Mouse (Mus musculus) CH12.LX (cell line): ENCODE data around the gene Cox4i2. TPM values are rescaled to one million over a fixed set of nuclear protein-coding genes. Genes with fewer than 3 reads are reported as not detected.

ENCODE experiments used
- DNase-seq: peaks from one replicate; pipeline ENCODE4 v3.0.0-alpha.2; 2013; ENCODE audit errors: extremely low read depth
- H3K27ac ChIP-seq: 2 replicates; pipeline ENCODE4 v1.5.1; 2012; ENCODE audit warnings: low read depth, mild to moderate bottlenecking, control low read depth, moderate library complexity; ENCODE audit not compliant: insufficient read depth
- H3K27me3 ChIP-seq: replicated peaks from 2 replicates; pipeline ENCODE3; 2012; ENCODE audit warnings: inconsistent platforms
- H3K36me3 ChIP-seq, 2 experiments: replicated peaks in 1 of 2; 2 replicates each; pipeline versions ENCODE3 to v1.6.1; 2012; ENCODE audit warnings: inconsistent platforms in 1 of 2, low read length in 1 of 2, mild to moderate bottlenecking in 1 of 2, mixed read lengths in 1 of 2, moderate library complexity in 1 of 2; ENCODE audit not compliant: control insufficient read depth in 1 of 2, insufficient read depth in 1 of 2
- H3K4me1 ChIP-seq, 2 experiments: 2 replicates each; pipeline ENCODE4 v1.6.1; 2012; ENCODE audit warnings: inconsistent platforms in 1 of 2, moderate library complexity in 1 of 2; ENCODE audit not compliant: insufficient read depth in 2 of 2, control insufficient read depth in 1 of 2
- H3K4me2 ChIP-seq: 2 replicates; pipeline ENCODE4 v1.6.1; 2012; ENCODE audit warnings: low read depth, mild to moderate bottlenecking, control low read depth; ENCODE audit not compliant: poor library complexity, insufficient read depth, severe bottlenecking
- H3K4me3 ChIP-seq, 3 experiments: fragments of 150-350 bp in 1 of 3; sonication (generic) in 1 of 3; replicated peaks in 1 of 3; 2 replicates each; pipeline versions ENCODE3 to v1.5.1; 2011 to 2012; ENCODE audit warnings: low read depth in 2 of 3, low read length in 2 of 3, mild to moderate bottlenecking in 2 of 3, moderate library complexity in 2 of 3, control low read depth in 1 of 3, improper control_type of control experiment in 1 of 3, inconsistent platforms in 1 of 3, mixed read lengths in 1 of 3; ENCODE audit not compliant: poor library complexity in 1 of 3
- H3K79me2 ChIP-seq: replicated peaks from 2 replicates; pipeline ENCODE4 v1.6.1; 2012; ENCODE audit warnings: mild to moderate bottlenecking, moderate library complexity; ENCODE audit not compliant: control insufficient read depth, poor library complexity, insufficient read depth, severe bottlenecking; ENCODE audit errors: extremely low read depth
- H3K9ac ChIP-seq: 2 replicates; pipeline ENCODE4 v1.6.1; 2012; ENCODE audit warnings: low read depth, mild to moderate bottlenecking, control low read depth, moderate library complexity; ENCODE audit not compliant: insufficient read depth
- H3K9me3 ChIP-seq: replicated peaks from 2 replicates; pipeline ENCODE3; 2012; ENCODE audit warnings: low read length, inconsistent platforms, mixed read lengths
- BHLHE40 ChIP-seq: IDR thresholded peaks from 2 replicates; pipeline ENCODE4 v1.6.1; 2011; ENCODE audit warnings: mild to moderate bottlenecking, low read depth, low read length, improper control_type of control experiment
- CHD1 ChIP-seq: IDR thresholded peaks from 2 replicates; pipeline ENCODE4 v1.6.1; 2012; ENCODE audit warnings: low read depth, low read length, improper control_type of control experiment, inconsistent platforms
- CHD2 ChIP-seq: IDR thresholded peaks from 2 replicates; pipeline ENCODE4 v1.6.1; 2011; ENCODE audit warnings: low read length, improper control_type of control experiment
- CTCF ChIP-seq, 2 experiments: IDR thresholded peaks in 1 of 2; conservative IDR thresholded peaks in 1 of 2; 2 replicates each; pipeline ENCODE4 v1.5.1; 2011 to 2012; ENCODE audit warnings: low read depth in 2 of 2, low read length in 2 of 2, improper control_type of control experiment in 1 of 2, inconsistent platforms in 1 of 2, mild to moderate bottlenecking in 1 of 2, moderate library complexity in 1 of 2
- E2F4 ChIP-seq: IDR thresholded peaks from 2 replicates; pipeline ENCODE4 v1.6.1; 2011; ENCODE audit warnings: low read depth, low read length, improper control_type of control experiment; ENCODE audit not compliant: insufficient replicate concordance
- ELF1 ChIP-seq: IDR thresholded peaks from 2 replicates; pipeline ENCODE4 v1.6.1; 2014; ENCODE audit warnings: low read depth, mild to moderate bottlenecking, inconsistent platforms, low read length, improper control_type of control experiment
- EP300 ChIP-seq: IDR thresholded peaks from 2 replicates; pipeline ENCODE4 v1.6.1; 2011; ENCODE audit warnings: low read length, improper control_type of control experiment
- ETS1 ChIP-seq: conservative IDR thresholded peaks from 2 replicates; pipeline ENCODE4 v1.6.1; 2012; ENCODE audit warnings: low read depth, mild to moderate bottlenecking, inconsistent platforms, low read length, improper control_type of control experiment, moderate library complexity
- GABPA ChIP-seq: IDR thresholded peaks from 2 replicates; pipeline ENCODE4 v1.6.1; 2012; ENCODE audit warnings: low read depth, low read length, improper control_type of control experiment, inconsistent platforms; ENCODE audit not compliant: insufficient replicate concordance
- HCFC1 ChIP-seq: IDR thresholded peaks from 2 replicates; pipeline ENCODE4 v1.6.1; 2012; ENCODE audit warnings: low read depth, mild to moderate bottlenecking, inconsistent platforms, low read length, improper control_type of control experiment
- IRF4 ChIP-seq: IDR thresholded peaks from 2 replicates; pipeline ENCODE4 v1.6.1; 2014; ENCODE audit warnings: low read depth, mild to moderate bottlenecking, inconsistent platforms, low read length, improper control_type of control experiment
- JUN ChIP-seq: IDR thresholded peaks from 2 replicates; pipeline ENCODE4 v1.6.1; 2011; ENCODE audit warnings: low read depth, mild to moderate bottlenecking, low read length, improper control_type of control experiment, moderate library complexity; ENCODE audit not compliant: insufficient read depth
- JUND ChIP-seq: conservative IDR thresholded peaks from 2 replicates; pipeline ENCODE4 v1.6.1; 2011; ENCODE audit warnings: low read depth, low read length, improper control_type of control experiment
- KAT2A ChIP-seq: IDR thresholded peaks from 2 replicates; pipeline ENCODE4 v1.6.1; 2012; ENCODE audit warnings: low read length, improper control_type of control experiment, inconsistent platforms; ENCODE audit not compliant: insufficient replicate concordance
- MAFK ChIP-seq: IDR thresholded peaks from 2 replicates; pipeline ENCODE4 v1.6.1; 2011; ENCODE audit warnings: low read length, improper control_type of control experiment; ENCODE audit not compliant: insufficient replicate concordance
- MAX ChIP-seq: IDR thresholded peaks from 2 replicates; pipeline ENCODE4 v1.6.1; 2011; ENCODE audit warnings: low read length, improper control_type of control experiment
- MAZ ChIP-seq: IDR thresholded peaks from 2 replicates; pipeline ENCODE4 v1.6.1; 2012; ENCODE audit warnings: low read depth, mild to moderate bottlenecking, inconsistent platforms, low read length, improper control_type of control experiment, moderate library complexity
- MEF2A ChIP-seq: IDR thresholded peaks from 2 replicates; pipeline ENCODE4 v1.6.1; 2014; ENCODE audit warnings: low read depth, mild to moderate bottlenecking, inconsistent platforms, low read length, improper control_type of control experiment, borderline replicate concordance
- MXI1 ChIP-seq: IDR thresholded peaks from 2 replicates; pipeline ENCODE4 v1.6.1; 2011; ENCODE audit warnings: mild to moderate bottlenecking, low read depth, low read length, improper control_type of control experiment
- MYC ChIP-seq: IDR thresholded peaks from 2 replicates; pipeline ENCODE4 v1.6.1; 2011; ENCODE audit warnings: low read depth, mild to moderate bottlenecking, improper control_type of control experiment, low read length
- NELFE ChIP-seq: IDR thresholded peaks from 2 replicates; pipeline ENCODE4 v1.6.1; 2011; ENCODE audit warnings: low read depth, low read length, improper control_type of control experiment
- NRF1 ChIP-seq: IDR thresholded peaks from 2 replicates; pipeline ENCODE4 v1.6.1; 2014; ENCODE audit warnings: low read depth, mild to moderate bottlenecking, inconsistent platforms, low read length, improper control_type of control experiment, moderate library complexity
- PAX5 ChIP-seq: IDR thresholded peaks from 2 replicates; pipeline ENCODE4 v1.6.1; 2012; ENCODE audit warnings: low read length, inconsistent platforms, mixed read lengths
- POLR2A ChIP-seq: IDR thresholded peaks from 2 replicates; pipeline ENCODE4 v1.6.1; 2011; ENCODE audit warnings: low read depth, mild to moderate bottlenecking, improper control_type of control experiment, low read length
- POLR2AphosphoS2 ChIP-seq: IDR thresholded peaks from 2 replicates; pipeline ENCODE4 v1.6.1; 2011; ENCODE audit warnings: low read depth, low read length, improper control_type of control experiment
- RAD21 ChIP-seq: IDR thresholded peaks from 2 replicates; pipeline ENCODE4 v1.6.1; 2011; ENCODE audit warnings: low read depth, mild to moderate bottlenecking, low read length, improper control_type of control experiment, moderate library complexity
- RCOR1 ChIP-seq: conservative IDR thresholded peaks from 2 replicates; pipeline ENCODE4 v1.6.1; 2012; ENCODE audit warnings: low read depth, mild to moderate bottlenecking, inconsistent platforms, low read length, improper control_type of control experiment
- SIN3A ChIP-seq: IDR thresholded peaks from 2 replicates; pipeline ENCODE4 v1.6.1; 2012; ENCODE audit warnings: low read length, improper control_type of control experiment, inconsistent platforms
- SMC3 ChIP-seq: IDR thresholded peaks from 2 replicates; pipeline ENCODE4 v1.6.1; 2011; ENCODE audit warnings: low read depth, low read length, improper control_type of control experiment
- TBP ChIP-seq: conservative IDR thresholded peaks from 2 replicates; pipeline ENCODE4 v1.6.1; 2011; ENCODE audit warnings: low read depth, low read length, improper control_type of control experiment
- TCF12 ChIP-seq: IDR thresholded peaks from 2 replicates; pipeline ENCODE4 v1.6.1; 2014; ENCODE audit warnings: low read depth, mild to moderate bottlenecking, inconsistent platforms, low read length, improper control_type of control experiment
- UBTF ChIP-seq: IDR thresholded peaks from 2 replicates; pipeline ENCODE4 v1.6.1; 2012; ENCODE audit warnings: low read depth, mild to moderate bottlenecking, inconsistent platforms, low read length, improper control_type of control experiment, moderate library complexity
- USF1 ChIP-seq: IDR thresholded peaks from 2 replicates; pipeline ENCODE4 v1.6.1; 2014; ENCODE audit warnings: low read depth, mild to moderate bottlenecking, inconsistent platforms, low read length, improper control_type of control experiment
- USF2 ChIP-seq: conservative IDR thresholded peaks from 2 replicates; pipeline ENCODE4 v1.6.1; 2011; ENCODE audit warnings: low read depth, low read length, improper control_type of control experiment
- ZC3H11A ChIP-seq: IDR thresholded peaks from 2 replicates; pipeline ENCODE4 v1.6.1; 2012; ENCODE audit warnings: low read depth, mild to moderate bottlenecking, inconsistent platforms, low read length, improper control_type of control experiment
- ZKSCAN1 ChIP-seq: IDR thresholded peaks from 2 replicates; pipeline ENCODE4 v1.6.1; 2012; ENCODE audit warnings: low read depth, inconsistent platforms, low read length, improper control_type of control experiment, borderline replicate concordance
- ZMIZ1 ChIP-seq: IDR thresholded peaks from 2 replicates; pipeline ENCODE4 v1.6.1; 2012; ENCODE audit warnings: low read depth, mild to moderate bottlenecking, inconsistent platforms, low read length, improper control_type of control experiment
- ZNF384 ChIP-seq: IDR thresholded peaks from 2 replicates; pipeline ENCODE4 v1.6.1; 2012; ENCODE audit warnings: low read depth, low read length, improper control_type of control experiment, inconsistent platforms
- dilution Hi-C: fragments of 300-500 bp; cut with MboI; formaldehyde crosslinking; loops from 2 replicates; pipeline ENCODE4 v1.14.3; 2020; ENCODE audit warnings: low sequenced_read_pairs; ENCODE audit not compliant: extremely low pct_unique_long_range_greater_than_20kb, extremely low pct_ligation_motif_present
- in situ Hi-C: fragments of 300-500 bp; cut with MboI; formaldehyde crosslinking; loops from 3 replicates; pipeline ENCODE4 v1.14.3; 2019; ENCODE audit warnings: low sequenced_read_pairs, low pct_ligation_motif_present, low pct_unique_long_range_greater_than_20kb, mixed read lengths
- polyA plus RNA-seq: library from polyadenylated mRNA; unstranded; fragments of >175 nt; gene quantifications from 2 replicates; pipeline ENCODE4 v1.2.1, GENCODE M21; 2012; ENCODE audit warnings: low read depth; ENCODE audit not compliant: insufficient read length
- total RNA-seq, 2 experiments: library from RNA; depleted of rRNA; stranded (reverse); fragments of 300-350 nt in 1 of 2; fragments of >200 nt in 1 of 2; gene quantifications; 2 replicates each; pipeline ENCODE4 v1.2.3; 2012 to 2014

Cox4i2 gene
- total and polyA plus RNA-seq, 3 experiments, result not detected

GRCm38 (mm10) chr2:152787543-152787942 is 33.6 kb downstream of the Cox4i2 start:
- Histone ChIP-seq H3K27me3 (no peaks in the 10 kb centered on the region), H3K36me3 (peaks cover 46 to 67% of the 10 kb centered on the region in 2 experiments), H3K79me2 (peaks cover 94% of the 10 kb centered on the region), H3K4me2 (no peak overlapping the region), H3K9ac (no peak overlapping the region), H3K9me3 (peaks cover 4% of the 10 kb centered on the region), H3K4me3 (no peak overlapping the region), H3K4me1 (peaks cover 56 to 68% of the 10 kb centered on the region in 2 experiments), H3K27ac (0 out of 2 replicates have a peak overlapping the region, but pooled peaks have one; percentile 5)
- peak; percentile 62 for DNase-seq
- in situ Hi-C loops, result no loop called here
- dilution Hi-C loops, result no loop called here
- TF ChIP-seq CHD2 (no peak), USF1 (no peak), SIN3A (peak; percentile 61), JUN (peak; percentile 78), UBTF (no peak), CTCF (conservative IDR thresholded peaks at IDR 0.05 in 1 of 2, IDR thresholded peaks at IDR 0.05 in 1 of 2; ENCODE audit: low read depth in 2 of 2, low read length in 2 of 2) (no peak), SMC3 (no peak), ZNF384 (no peak), BHLHE40 (peak; percentile 62), MAZ (no peak), MEF2A (0 out of 2 replicates have a peak, but pooled peaks have one; percentile 26), RAD21 (no peak), JUND (peak; percentile 77), ZKSCAN1 (no peak), KAT2A (no peak), MAFK (no peak), ZC3H11A (no peak), MAX (no peak), POLR2A (no peak), HCFC1 (no peak), USF2 (no peak), PAX5 (no peak), E2F4 (no peak), ELF1 (no peak), MYC (no peak; the same call in 1 of the 2 replicates), MXI1 (peak; percentile 30; the same call in 1 of the 2 replicates), POLR2AphosphoS2 (no peak), ETS1 (peak; percentile 88), EP300 (peak; percentile 71), NRF1 (0 out of 2 replicates have a peak, but pooled peaks have one; percentile 28), ZMIZ1 (no peak), IRF4 (peak; percentile 92), RCOR1 (no peak), TBP (no peak), TCF12 (0 out of 2 replicates have a peak, but pooled peaks have one; percentile 20), NELFE (no peak), CHD1 (no peak), GABPA (no peak)
